Mouse (Mus musculus): ENCODE data around the gene Gpr68.

- no peak for TF ChIP-seq GATA1 (IDR thresholded peaks at IDR 0.05; ENCODE audit: borderline replicate concordance, low read length)
- no peak for TF ChIP-seq FLI1 (IDR thresholded peaks at IDR 0.05; ENCODE audit: low read length)
These were observed 40.9 kb downstream of the Gpr68 start for GRCm38 (mm10) chr12:100867097-100867496.

Data from megakaryocyte, embryonic 14.5 days (primary cell).